Mouse (Mus musculus) MEL (cell line): ENCODE measurements around the gene Prdm9. TPM values are rescaled to one million over a fixed set of nuclear protein-coding genes. Genes with fewer than 3 reads are reported as not detected.
"Not testable (repeated sequence)": the region's sequence is repeated elsewhere in the genome, so short reads cannot be mapped to it uniquely, and the experiment has no call there.

ENCODE experiments used
- DNase-seq: peaks from one replicate; pipeline ENCODE4 v3.0.0; 2011; ENCODE audit warnings: low read depth, low spot score
- H3K27ac ChIP-seq: 2 replicates; pipeline ENCODE4 v1.5.1; 2012; ENCODE audit warnings: low read depth, mild to moderate bottlenecking, control low read depth, low read length, moderate library complexity; ENCODE audit not compliant: control insufficient read depth
- H3K27me3 ChIP-seq, 2 experiments: fragments of 150-350 bp in 1 of 2; sonication (generic) in 1 of 2; 2 replicates each; pipeline ENCODE4 v1.6.1; 2012; ENCODE audit warnings: low read length in 2 of 2, mild to moderate bottlenecking in 2 of 2, improper control_type of control experiment in 1 of 2, moderate library complexity in 1 of 2; ENCODE audit not compliant: insufficient read depth in 2 of 2, control insufficient read depth in 1 of 2
- H3K36me3 ChIP-seq, 2 experiments: 2 replicates each; pipeline ENCODE4 v1.6.1; 2012 to 2014; ENCODE audit warnings: low read length in 2 of 2, improper control_type of control experiment in 1 of 2, inconsistent platforms in 1 of 2, mild to moderate bottlenecking in 1 of 2; ENCODE audit not compliant: insufficient read depth in 2 of 2, control insufficient read depth in 1 of 2
- H3K4me1 ChIP-seq, 2 experiments: fragments of 150-350 bp in 1 of 2; sonication (generic) in 1 of 2; 2 replicates each; pipeline ENCODE4 v1.6.1; 2012; ENCODE audit warnings: low read length in 2 of 2, improper control_type of control experiment in 1 of 2, mild to moderate bottlenecking in 1 of 2; ENCODE audit not compliant: insufficient read depth in 2 of 2, control insufficient read depth in 1 of 2
- H3K4me3 ChIP-seq, 2 experiments: fragments of 150-350 bp in 1 of 2; sonication (generic) in 1 of 2; 2 replicates each; pipeline ENCODE4 v1.5.1; 2012; ENCODE audit warnings: low read depth in 2 of 2, low read length in 2 of 2, mild to moderate bottlenecking in 2 of 2, moderate library complexity in 2 of 2, control low read depth in 1 of 2, improper control_type of control experiment in 1 of 2; ENCODE audit not compliant: control insufficient read depth in 1 of 2, insufficient read depth in 1 of 2
- H3K79me2 ChIP-seq: 2 replicates; pipeline ENCODE4 v1.6.1; 2012; ENCODE audit warnings: mild to moderate bottlenecking, low read length, moderate library complexity; ENCODE audit not compliant: control insufficient read depth, poor library complexity, insufficient read depth
- H3K9ac ChIP-seq: 2 replicates; pipeline ENCODE4 v1.6.1; 2012; ENCODE audit warnings: low read depth, mild to moderate bottlenecking, control low read depth, low read length, moderate library complexity; ENCODE audit not compliant: control insufficient read depth, poor library complexity, severe bottlenecking
- H3K9me3 ChIP-seq: fragments of 150-350 bp; sonication (generic); replicated peaks from 2 replicates; pipeline ENCODE4 v1.6.1; 2012; ENCODE audit warnings: mild to moderate bottlenecking, low read length, improper control_type of control experiment, moderate library complexity; ENCODE audit not compliant: insufficient read depth
- CHD2 ChIP-seq: IDR thresholded peaks from 2 replicates; pipeline ENCODE4 v1.6.1; 2011; ENCODE audit warnings: low read length, improper control_type of control experiment
- EP300 ChIP-seq, 2 experiments: IDR thresholded peaks; 2 replicates each; pipeline ENCODE4 v1.6.1; 2011; ENCODE audit warnings: improper control_type of control experiment in 2 of 2, low read length in 2 of 2, low read depth in 1 of 2, mild to moderate bottlenecking in 1 of 2
- ETS1 ChIP-seq: IDR thresholded peaks from 2 replicates; pipeline ENCODE4 v1.6.1; 2012; ENCODE audit warnings: low read depth, mild to moderate bottlenecking, inconsistent platforms, low read length, improper control_type of control experiment, moderate library complexity
- MAX ChIP-seq: IDR thresholded peaks from 2 replicates; pipeline ENCODE4 v1.6.1; 2011; ENCODE audit warnings: low read length, improper control_type of control experiment
- MAZ ChIP-seq: IDR thresholded peaks from 2 replicates; pipeline ENCODE4 v1.6.1; 2012; ENCODE audit warnings: low read depth, mild to moderate bottlenecking, inconsistent platforms, low read length, improper control_type of control experiment
- MXI1 ChIP-seq: IDR thresholded peaks from 2 replicates; pipeline ENCODE4 v1.6.1; 2011; ENCODE audit warnings: mild to moderate bottlenecking, low read depth, low read length, improper control_type of control experiment
- MYB ChIP-seq: IDR thresholded peaks from 2 replicates; pipeline ENCODE4 v1.6.1; 2011; ENCODE audit warnings: mild to moderate bottlenecking, low read depth, low read length, improper control_type of control experiment
- MYC ChIP-seq: IDR thresholded peaks from 2 replicates; pipeline ENCODE4 v1.6.1; 2011; ENCODE audit warnings: low read depth, mild to moderate bottlenecking, low read length, improper control_type of control experiment, moderate library complexity
- POLR2A ChIP-seq, 2 experiments: IDR thresholded peaks; 2 replicates each; pipeline ENCODE4 v1.6.1; 2011 to 2012; ENCODE audit warnings: low read length in 2 of 2, mild to moderate bottlenecking in 2 of 2, control low read depth in 1 of 2, improper control_type of control experiment in 1 of 2, low read depth in 1 of 2, moderate library complexity in 1 of 2; ENCODE audit not compliant: control insufficient read depth in 1 of 2, insufficient read depth in 1 of 2, poor library complexity in 1 of 2
- RAD21 ChIP-seq: IDR thresholded peaks from 2 replicates; pipeline ENCODE4 v1.6.1; 2011; ENCODE audit warnings: mild to moderate bottlenecking, low read depth, low read length, improper control_type of control experiment
- RCOR1 ChIP-seq: IDR thresholded peaks from 2 replicates; pipeline ENCODE4 v1.6.1; 2012; ENCODE audit warnings: low read depth, mild to moderate bottlenecking, inconsistent platforms, low read length, improper control_type of control experiment
- SIN3A ChIP-seq: IDR thresholded peaks from 2 replicates; pipeline ENCODE4 v1.6.1; 2012; ENCODE audit warnings: low read length, improper control_type of control experiment, inconsistent platforms
- TAL1 ChIP-seq: IDR thresholded peaks from 2 replicates; pipeline ENCODE4 v1.6.1; 2012; ENCODE audit warnings: mild to moderate bottlenecking, inconsistent platforms, low read length, moderate library complexity, mixed read lengths
- USF1 ChIP-seq: IDR thresholded peaks from 2 replicates; pipeline ENCODE4 v1.6.1; 2014; ENCODE audit warnings: low read depth, mild to moderate bottlenecking, inconsistent platforms, low read length, improper control_type of control experiment, moderate library complexity
- ZC3H11A ChIP-seq: IDR thresholded peaks from 2 replicates; pipeline ENCODE4 v1.6.1; 2012; ENCODE audit warnings: low read depth, mild to moderate bottlenecking, inconsistent platforms, low read length, improper control_type of control experiment
- ZKSCAN1 ChIP-seq: IDR thresholded peaks from 2 replicates; pipeline ENCODE4 v1.6.1; 2012; ENCODE audit warnings: low read depth, mild to moderate bottlenecking, inconsistent platforms, low read length, improper control_type of control experiment, moderate library complexity
- ZNF384 ChIP-seq: IDR thresholded peaks from 2 replicates; pipeline ENCODE4 v1.6.1; 2012; ENCODE audit warnings: low read depth, mild to moderate bottlenecking, inconsistent platforms, low read length, improper control_type of control experiment
- polyA plus RNA-seq, 2 experiments: library from polyadenylated mRNA; stranded (reverse) in 1 of 2; unstranded in 1 of 2; fragments of >175 nt in 1 of 2; fragments of >200 nt in 1 of 2; gene quantifications; 2 replicates each; pipeline versions ENCODE4 v1.2.1 to v1.2.4; 2012; ENCODE audit warnings: low replicate concordance in 2 of 2, low read depth in 1 of 2; ENCODE audit not compliant: insufficient read length in 2 of 2, insufficient read depth in 1 of 2, missing spikeins in 1 of 2
- total RNA-seq: library from RNA; depleted of rRNA; stranded (reverse); fragments of 300-350 nt; gene quantifications from 2 replicates; pipeline ENCODE4 v1.2.3, GENCODE M21; 2012

Prdm9 gene
- total and polyA plus RNA-seq, 3 experiments, result 1.6 to 42.2 (median 3.5) TPM

- Histone ChIP-seq H3K4me3 (no peak overlapping the region), H3K9ac (no peak overlapping the region), H3K27ac (no peak overlapping the region), H3K36me3 (no peaks in the 10 kb centered on the region), H3K27me3 (no peaks in the 10 kb centered on the region), H3K9me3 (no peaks in the 10 kb centered on the region), H3K79me2 (no peaks in the 10 kb centered on the region), H3K4me1 (no peaks in the 10 kb centered on the region)
- TF ChIP-seq CHD2 (no peak), ZKSCAN1 (no peak), RAD21 (no peak), MYC (no peak), USF1 (no peak), MXI1 (no peak), ZC3H11A (no peak), MYB (no peak), SIN3A (no peak), MAX (no peak), MAZ (no peak), POLR2A (IDR thresholded peaks at IDR 0.05; ENCODE audit: control insufficient read depth in 1 of 2, insufficient read depth in 1 of 2, low read depth in 1 of 2, low read length in 2 of 2, poor library complexity in 1 of 2) (no peak), ZNF384 (no peak), TAL1 (no peak), EP300 (IDR thresholded peaks at IDR 0.05; ENCODE audit: low read depth in 1 of 2, low read length in 2 of 2) (no peak), ETS1 (no peak), RCOR1 (no peak)
- no peak for DNase-seq
These were observed 17.7 kb downstream of the Prdm9 start for GRCm38 (mm10) chr17:15546440-15546839.

- H3K36me3 ChIP-seq, H3K9ac ChIP-seq, H3K4me1 ChIP-seq, H3K79me2 ChIP-seq, H3K4me3 ChIP-seq, H3K27me3 ChIP-seq, H3K9me3 ChIP-seq, H3K27ac ChIP-seq, DNase-seq: not testable (repeated sequence)
These were observed 20.3 kb downstream of the Prdm9 start for GRCm38 (mm10) chr17:15543868-15544267.

- Histone ChIP-seq H3K27me3 (peaks cover 0 to 2% of the 10 kb centered on the region in 2 experiments; a peak in 3 of 4 replicates), H3K79me2 (no peaks in the 10 kb centered on the region), H3K4me1 (no peaks in the 10 kb centered on the region), H3K27ac (no peak overlapping the region), H3K4me3 (no peak overlapping the region), H3K36me3 (no peaks in the 10 kb centered on the region), H3K9ac (no peak overlapping the region), H3K9me3 (no peaks in the 10 kb centered on the region)
- no peak for TF ChIP-seq TAL1
- DNase-seq, result no peak
These were observed 23.8 kb downstream of the Prdm9 start for GRCm38 (mm10) chr17:15540309-15540708.
